Mouse (Mus musculus) T-cell, adult 2 months (primary cell): ENCODE results near the gene C2.
"Not testable (repeated sequence)": the region's sequence is repeated elsewhere in the genome, so short reads cannot be mapped to it uniquely, and the experiment has no call there.

Source experiments
- DNase-seq: peaks from one replicate; pipeline ENCODE4 v3.0.0; 2022; ENCODE audit warnings: low spot score

C2 gene

GRCm38 (mm10) chr17:34830776-34831175, 67.3 kb downstream of the C2 start:
- not testable (repeated sequence) for DNase-seq

GRCm38 (mm10) chr17:34814818-34815370, 83.2 kb downstream of the C2 start:
- DNase-seq: no peak

- peak; percentile 29 for DNase-seq
Observed at GRCm38 (mm10) chr17:34813747-34814146, 84.3 kb downstream of the C2 start.
